Mouse (Mus musculus): ENCODE results near the gene Hsdl2.

DNA sequence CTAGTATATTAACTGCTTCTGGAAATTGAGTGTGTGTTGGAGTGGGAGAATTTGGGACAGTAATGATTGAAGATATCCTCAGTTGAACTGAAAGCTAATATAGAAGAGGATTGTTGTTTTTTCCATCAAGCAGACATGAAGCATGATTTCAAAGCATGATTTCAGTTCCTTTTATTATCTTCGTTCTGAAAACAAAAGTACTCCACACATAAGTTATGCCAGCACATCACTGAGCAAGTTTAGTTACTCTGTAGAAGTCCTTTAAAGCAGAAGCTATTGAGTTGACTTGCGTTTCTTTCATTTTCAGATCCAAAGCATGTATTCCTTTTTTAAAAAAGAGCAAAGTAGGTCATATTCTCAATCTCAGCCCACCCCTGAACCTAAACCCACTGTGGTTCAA, 15.2 kb downstream of the Hsdl2 start:
- no peak for TF ChIP-seq EP300 (IDR thresholded peaks at IDR 0.05; ENCODE audit: low read depth)
- TF ChIP-seq CTCF (IDR thresholded peaks at IDR 0.05; ENCODE audit: low read depth) = no peak

All from liver, postnatal 0 days (tissue).